Mouse (Mus musculus): ENCODE measurements at regions not wholly inside any gene's neighbourhood (a gene's known extent, or its start where the extent isn't known, plus 50 kb on each side); places are given as distances from the start of the nearest gene placed in this dataset.

GRCm38 (mm10) chr13:48153248-48153647, 107.8 kb upstream of the Id4 start:
- TF ChIP-seq CTCF (IDR thresholded peaks at IDR 0.05; ENCODE audit: low read depth) (no peak), EP300 (IDR thresholded peaks at IDR 0.05; ENCODE audit: low read depth) (no peak)
